Mouse (Mus musculus) heart, embryonic 16.5 days (tissue): ENCODE results near the gene Gm11541. TPM values are rescaled to one million over a fixed set of nuclear protein-coding genes. Genes with fewer than 3 reads are reported as not detected.

Experiments
- ATAC-seq: fragments of 200-750 bp; cut with Nextera tagmentation; replicated peaks from 2 replicates; pipeline ENCODE4 v1.8.0; 2017; ENCODE audit warnings: moderate number of reproducible peaks; ENCODE audit not compliant: insufficient read depth, low FRiP score; ENCODE audit errors: extremely low read depth
- H3K27ac ChIP-seq: fragments of 300-500 bp; sonication (generic); 2 replicates; pipeline ENCODE4 v1.5.1; 2014; ENCODE audit warnings: mild to moderate bottlenecking, low read length, control low read depth, moderate library complexity
- H3K27me3 ChIP-seq: fragments of 300-500 bp; sonication (generic); 2 replicates; pipeline ENCODE4 v1.6.1; 2014; ENCODE audit warnings: low read length, mixed read lengths; ENCODE audit not compliant: control insufficient read depth, insufficient read depth
- H3K36me3 ChIP-seq: fragments of 300-500 bp; sonication (generic); 2 replicates; pipeline ENCODE4 v1.6.1; 2014; ENCODE audit not compliant: control insufficient read depth, insufficient read depth
- H3K4me1 ChIP-seq: fragments of 300-500 bp; sonication (generic); 2 replicates; pipeline ENCODE4 v1.6.1; 2014; ENCODE audit warnings: low read length, mixed read lengths; ENCODE audit not compliant: control insufficient read depth, insufficient read depth
- H3K4me2 ChIP-seq: fragments of 300-500 bp; sonication (generic); 2 replicates; pipeline ENCODE4 v1.6.1; 2014; ENCODE audit warnings: low read depth, mild to moderate bottlenecking, control low read depth, low read length
- H3K4me3 ChIP-seq: fragments of 300-500 bp; sonication (generic); 2 replicates; pipeline ENCODE4 v1.5.1; 2014; ENCODE audit warnings: mild to moderate bottlenecking, control low read depth, low read length
- H3K9ac ChIP-seq: fragments of 300-500 bp; sonication (generic); 2 replicates; pipeline ENCODE4 v1.6.1; 2014; ENCODE audit warnings: low read length, control low read depth
- H3K9me3 ChIP-seq: fragments of 300-500 bp; sonication (generic); replicated peaks from 2 replicates; pipeline ENCODE4 v1.6.1; 2016; ENCODE audit warnings: low read length; ENCODE audit not compliant: control insufficient read depth
- WGBS: fragments of 180-500 bp; shearing (Covaris S2); extraction: QIAGEN DNeasy Blood & Tissue Kit; methylation state at CpG from one replicate; pipeline ENCODE4 v1.1.7; 2014; 5-methylcytosine and 5-hydroxymethylcytosine counted together
- polyA plus RNA-seq: library from polyadenylated mRNA; unstranded; fragments of >200 nt; fragmentation: Nextera tagmentation; extraction: Ambion mirVana; gene quantifications from 2 replicates; pipeline ENCODE4 v1.2.1, GENCODE M21; 2015

The Gm11541 gene
- polyA plus RNA-seq, 1 experiment from 2014 or later: not detected

- Histone ChIP-seq H3K27me3 (no peaks in the 10 kb centered on the region), H3K27ac (no peak overlapping the region), H3K9me3 (no peaks in the 10 kb centered on the region), H3K36me3 (no peaks in the 10 kb centered on the region), H3K4me3 (no peak overlapping the region), H3K9ac (no peak overlapping the region), H3K4me2 (no peak overlapping the region), H3K4me1 (no peaks in the 10 kb centered on the region)
- WGBS: 76% methylated on average over 3 of the region's 3 CpGs
- ATAC-seq: no peak
Observed at GRCm38 (mm10) chr11:94727306-94727705, 23.0 kb upstream of the Gm11541 start.

GRCm38 (mm10) chr11:94719216-94719615, 14.9 kb upstream of the Gm11541 start:
- H3K9ac ChIP-seq: no peak overlapping the region
- 78% methylated on average over 2 of the region's 2 CpGs for WGBS

GRCm38 (mm10) chr11:94718113-94718909, 14.0 kb upstream of the Gm11541 start:
- WGBS: 85% methylated on average over 7 of the region's 7 CpGs
- H3K36me3 ChIP-seq: no peaks in the 10 kb centered on the region
- peaks cover 4% of the 10 kb centered on the region; the same call in 1 of the 2 replicates for H3K9me3 ChIP-seq
- no peak overlapping the region for H3K4me3 ChIP-seq
- no peak overlapping the region for H3K9ac ChIP-seq
- ATAC-seq: no peak
- H3K4me2 ChIP-seq: no peak overlapping the region
- peaks cover 12% of the 10 kb centered on the region for H3K4me1 ChIP-seq
- peaks cover 8% of the 10 kb centered on the region; the same call in 1 of the 2 replicates for H3K27me3 ChIP-seq
- no peak overlapping the region for H3K27ac ChIP-seq

More at GRCm38 (mm10) chr11:94719216-94719615, 14.9 kb upstream of the Gm11541 start:
- no peak for ATAC-seq
- H3K27ac ChIP-seq: no peak overlapping the region
- H3K4me2 ChIP-seq: no peak overlapping the region
- peaks cover under 1% of the 10 kb centered on the region; the same call in 1 of the 2 replicates for H3K9me3 ChIP-seq
- H3K27me3 ChIP-seq: peaks cover 3% of the 10 kb centered on the region; the same call in 1 of the 2 replicates
- H3K4me1 ChIP-seq: peaks cover 12% of the 10 kb centered on the region
- H3K4me3 ChIP-seq: no peak overlapping the region
- no peaks in the 10 kb centered on the region for H3K36me3 ChIP-seq

- Histone ChIP-seq H3K27ac (no peak overlapping the region), H3K36me3 (no peaks in the 10 kb centered on the region), H3K4me2 (peak overlapping the region; percentile 44; the same call in 1 of the 2 replicates), H3K27me3 (peaks cover 8% of the 10 kb centered on the region; the same call in 1 of the 2 replicates), H3K9ac (no peak overlapping the region), H3K4me1 (peaks cover 12% of the 10 kb centered on the region), H3K9me3 (peaks cover 4% of the 10 kb centered on the region; the same call in 1 of the 2 replicates), H3K4me3 (no peak overlapping the region)
- WGBS: 36% methylated on average over 11 of the region's 11 CpGs
- ATAC-seq: no peak
Observed at GRCm38 (mm10) chr11:94717239-94717638, 12.9 kb upstream of the Gm11541 start.

GRCm38 (mm10) chr11:94716754-94717153, 12.5 kb upstream of the Gm11541 start:
- 8% methylated on average over 9 of the region's 9 CpGs for WGBS
- Histone ChIP-seq H3K4me1 (peaks cover 12% of the 10 kb centered on the region), H3K36me3 (no peaks in the 10 kb centered on the region), H3K27ac (no peak overlapping the region), H3K4me2 (peak overlapping the region; percentile 44), H3K9me3 (peaks cover 4% of the 10 kb centered on the region; the same call in 1 of the 2 replicates), H3K4me3 (0 out of 2 replicates have a peak overlapping the region, but pooled peaks have one; percentile 4), H3K27me3 (peaks cover 8% of the 10 kb centered on the region; the same call in 1 of the 2 replicates), H3K9ac (no peak overlapping the region)
- peak; percentile 72; the same call in 1 of the 2 replicates for ATAC-seq

GRCm38 (mm10) chr11:94715622-94716021, 11.3 kb upstream of the Gm11541 start:
- no peak overlapping the region for H3K4me3 ChIP-seq
- no peak overlapping the region for H3K27ac ChIP-seq
- H3K9me3 ChIP-seq: peaks cover 4% of the 10 kb centered on the region; the same call in 1 of the 2 replicates
- 80% methylated on average over 5 of the region's 5 CpGs for WGBS
- H3K36me3 ChIP-seq: no peaks in the 10 kb centered on the region
- no peak for ATAC-seq
- H3K4me1 ChIP-seq: peaks cover 12% of the 10 kb centered on the region
- H3K9ac ChIP-seq: no peak overlapping the region
- peaks cover 8% of the 10 kb centered on the region; the same call in 1 of the 2 replicates for H3K27me3 ChIP-seq
- H3K4me2 ChIP-seq: no peak overlapping the region

GRCm38 (mm10) chr11:94713246-94713860, 9.1 kb upstream of the Gm11541 start:
- Histone ChIP-seq H3K27ac (no peak overlapping the region), H3K4me2 (no peak overlapping the region), H3K9ac (no peak overlapping the region), H3K4me1 (peaks cover 9% of the 10 kb centered on the region), H3K27me3 (peaks cover 8% of the 10 kb centered on the region; the same call in 1 of the 2 replicates), H3K9me3 (peaks cover 4% of the 10 kb centered on the region; the same call in 1 of the 2 replicates), H3K36me3 (no peaks in the 10 kb centered on the region), H3K4me3 (no peak overlapping the region)
- 29% methylated on average over 11 of the region's 11 CpGs for WGBS
- ATAC-seq: no peak

GRCm38 (mm10) chr11:94704020-94704419, 279 bp downstream of the Gm11541 start:
- Histone ChIP-seq H3K27ac (no peak overlapping the region), H3K9me3 (no peaks in the 10 kb centered on the region), H3K4me3 (no peak overlapping the region), H3K36me3 (no peaks in the 10 kb centered on the region), H3K9ac (no peak overlapping the region), H3K4me1 (no peaks in the 10 kb centered on the region), H3K4me2 (no peak overlapping the region), H3K27me3 (no peaks in the 10 kb centered on the region)
- WGBS: 43% methylated on average over 7 of the region's 7 CpGs
- ATAC-seq: no peak

GRCm38 (mm10) chr11:94702216-94702610, 2.1 kb downstream of the Gm11541 start:
- 62% methylated on average over 3 of the region's 3 CpGs for WGBS
- H3K4me3 ChIP-seq: no peak overlapping the region
- ATAC-seq: no peak
- H3K4me2 ChIP-seq: no peak overlapping the region
- no peaks in the 10 kb centered on the region for H3K36me3 ChIP-seq
- no peaks in the 10 kb centered on the region for H3K27me3 ChIP-seq
- peaks cover 6% of the 10 kb centered on the region; the same call in 1 of the 2 replicates for H3K4me1 ChIP-seq
- H3K27ac ChIP-seq: no peak overlapping the region
- H3K9ac ChIP-seq: no peak overlapping the region
- no peaks in the 10 kb centered on the region for H3K9me3 ChIP-seq
